Mouse (Mus musculus) layer of hippocampus, adult 11-12 months (tissue): ENCODE measurements around the gene Esp6.
"Not testable (repeated sequence)": the region's sequence is repeated elsewhere in the genome, so short reads cannot be mapped to it uniquely, and the experiment has no call there.

ENCODE experiments used
- DNase-seq: peaks from one replicate; pipeline ENCODE4 v3.0.0; 2022; ENCODE audit warnings: low spot score

Esp6 gene

GRCm38 (mm10) chr17:40561207-40561606, at the start of gene Esp6:
Esp6 (plus strand) TSS chr17:40561507.
- DNase-seq, result no peak

- no peak for DNase-seq
Observed at GRCm38 (mm10) chr17:40519818-40520217, 41.5 kb upstream of the Esp6 start, which contains the start of gene Esp8. Esp8 (plus strand) TSS chr17:40520022.

DNA sequence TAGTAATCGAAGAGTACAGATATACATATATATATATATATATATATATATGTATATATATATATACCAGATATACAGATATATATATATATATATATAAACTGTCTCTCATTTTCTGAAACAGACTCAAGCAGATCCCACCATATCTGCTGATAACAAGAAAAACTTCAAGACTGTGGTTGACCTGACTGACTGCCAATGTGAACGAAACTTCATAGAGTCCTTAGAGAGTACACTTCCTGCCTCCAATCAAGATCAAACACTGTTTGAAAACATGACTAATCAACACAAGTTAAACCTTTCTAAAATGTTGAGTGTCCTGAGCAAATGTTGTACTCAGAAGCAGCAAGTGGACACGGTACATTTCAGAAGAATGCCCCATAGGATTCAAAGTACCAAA, 31.5 kb upstream of the Esp6 start:
- no peak for DNase-seq

DNA sequence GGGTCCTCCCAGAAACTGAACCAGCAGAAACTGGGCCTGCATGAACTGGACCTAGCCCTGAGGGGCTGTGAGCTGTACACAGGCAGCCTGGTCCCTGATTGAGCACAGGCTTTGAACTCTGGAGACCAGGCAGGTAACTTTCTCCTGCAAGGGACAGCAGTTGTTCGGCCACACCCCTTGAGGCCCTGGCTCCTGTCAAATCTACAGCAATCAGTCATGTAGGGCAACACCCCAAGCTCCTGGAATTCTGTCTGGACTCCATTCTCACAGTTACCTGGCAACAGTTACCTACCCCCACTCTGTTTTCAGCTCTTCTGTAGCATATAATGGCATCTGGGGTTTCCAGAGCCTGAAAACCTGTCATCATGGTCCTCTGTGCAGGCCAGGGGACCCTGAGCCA, 30.2 kb upstream of the Esp6 start:
- DNase-seq, result no peak

DNA sequence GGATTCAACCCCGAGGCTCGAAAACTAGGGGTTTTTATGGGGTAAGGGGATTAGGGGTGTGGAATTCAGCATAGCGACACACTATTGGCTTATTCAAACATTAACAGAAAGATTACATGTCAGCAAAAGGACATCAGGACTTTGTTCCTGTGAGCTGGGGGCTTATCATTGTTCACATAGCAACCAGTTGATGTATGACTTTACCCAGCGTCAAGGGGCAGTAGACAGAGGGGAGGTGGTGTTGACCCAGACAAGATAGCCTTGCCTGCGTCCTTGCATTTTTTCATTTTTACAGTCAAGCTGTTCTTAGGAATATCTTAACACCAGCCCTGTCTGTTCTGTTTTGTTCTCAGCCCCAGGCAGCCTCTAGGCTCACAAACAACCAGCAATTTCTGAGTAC, 14.3 kb upstream of the Esp6 start:
- not testable (repeated sequence) for DNase-seq

DNA sequence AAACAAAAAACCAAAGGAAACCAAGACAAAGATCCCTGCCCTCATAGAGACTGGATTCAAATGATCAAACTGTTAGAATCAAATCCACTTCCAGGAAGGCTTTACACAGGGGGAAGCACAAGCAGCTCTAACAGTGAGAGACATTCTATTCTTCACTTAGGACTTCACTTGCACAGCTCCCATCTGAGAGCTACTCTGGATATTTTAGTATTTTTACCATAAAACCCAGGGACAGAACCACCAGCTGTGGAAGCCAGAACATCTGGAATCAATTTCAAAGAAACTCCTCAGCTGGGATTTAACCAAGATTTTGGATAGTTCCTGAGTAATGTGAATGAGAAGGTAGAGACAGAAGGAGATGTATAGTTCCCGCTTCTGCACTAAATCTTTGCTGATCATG, 7.8 kb upstream of the Esp6 start:
- no peak for DNase-seq

- DNase-seq, result not testable (repeated sequence)
Observed at GRCm38 (mm10) chr17:40583906-40584305, 22.6 kb downstream of the Esp6 start.

DNA sequence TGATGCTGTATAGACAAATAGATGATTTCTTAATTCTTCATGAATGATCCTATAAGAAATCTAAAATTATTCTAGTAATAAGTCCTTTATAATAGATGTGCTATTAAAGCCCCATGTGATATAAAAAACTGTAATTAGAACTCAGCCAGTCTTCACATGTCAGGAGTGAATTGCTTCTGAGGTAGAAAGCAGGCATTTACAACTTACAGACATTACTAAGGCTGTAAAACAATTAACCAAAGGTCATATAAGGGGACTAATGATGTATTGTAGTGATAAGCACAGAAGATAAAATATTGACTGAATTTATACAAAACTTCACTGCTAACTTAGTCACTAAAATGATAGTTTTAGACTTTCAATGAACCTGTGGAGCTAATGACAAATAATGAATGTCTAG, 30.0 kb downstream of the Esp6 start:
- no peak for DNase-seq

DNA sequence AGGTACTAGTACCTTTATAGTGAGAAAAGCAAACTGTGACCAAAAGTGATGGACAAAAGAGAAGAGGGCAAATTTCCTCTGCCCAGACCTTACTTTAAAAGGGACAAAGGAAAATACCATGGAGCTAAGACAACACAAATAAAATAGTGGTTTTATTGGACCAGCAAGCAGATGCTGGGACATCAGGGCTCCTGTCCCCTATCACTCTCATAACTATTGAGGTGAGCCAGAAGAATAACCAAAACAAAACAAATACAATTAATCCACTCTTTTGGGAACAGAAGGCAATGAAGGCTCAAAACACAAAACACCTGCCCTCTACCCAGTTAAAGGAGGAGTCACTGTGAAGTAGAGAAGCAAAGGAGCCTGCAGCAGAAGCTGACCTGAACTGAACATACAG, 37.0 kb downstream of the Esp6 start, which contains the start of gene Esp4:
Gene Esp4 (plus strand): TSS at position 301 of the 400 bp plus-strand sequence.
- DNase-seq, result no peak
